22 mouse cellular contexts compared by ENCODE assay signal in genomic region chr10:112636574-112636973, GRCm38 (mm10).
"Had no signal": no experiment of that assay in that cellular context is flagged by ENCODE, and none has a peak within 500 bp of the region (broad histone marks: within the 10 kb centered on the region; RNA-seq: fewer than 3 reads in every experiment).

No protein-coding gene starts in this region.

- ATAC-seq: hindbrain, embryonic 16.5 days; hindbrain, postnatal 0 days; inflammation-experienced regulatory T-cells, adult 6 months; intestine, embryonic 15.5 days; intestine, embryonic 16.5 days; intestine, postnatal 0 days had no signal

- DNase-seq: heart, postnatal 10 days; heart, postnatal 14 days; heart, postnatal 36 days; heart, postnatal 4 days; kidney, adult 11 months; kidney, adult 18-20 months; kidney, adult 2 months; kidney, adult 8-10 months; kidney, adult 9 months; kidney, postnatal 10 days; kidney, postnatal 14 days; kidney, postnatal 25 days; kidney, postnatal 36 days; kidney, postnatal 4 days; layer of hippocampus, adult 9-11 months; layer of hippocampus, postnatal 36 days had no signal
